Mouse (Mus musculus) liver, embryonic 14.5 days (tissue): ENCODE measurements around the gene Kat2b.

Experiments
- CTCF ChIP-seq: IDR thresholded peaks from 2 replicates; pipeline ENCODE4 v1.5.1; 2016; ENCODE audit warnings: antibody characterized with exemption, low read depth, control low read depth
- EP300 ChIP-seq: IDR thresholded peaks from 2 replicates; pipeline ENCODE4 v1.6.1; 2016; ENCODE audit warnings: antibody characterized with exemption, low read depth

- TF ChIP-seq CTCF (no peak), EP300 (no peak)
These were observed 3.8 kb downstream of the Kat2b start for GRCm38 (mm10) chr17:53570361-53570875.
